Mouse (Mus musculus) forebrain, embryonic 16.5 days (tissue): ENCODE measurements around the gene Galk1. TPM values are rescaled to one million over a fixed set of nuclear protein-coding genes. Genes with fewer than 3 reads are reported as not detected.

Source experiments
- ATAC-seq: fragments of 200-750 bp; cut with Nextera tagmentation; 2 replicates; pipeline ENCODE4 v1.8.0; 2017; ENCODE audit warnings: mild to moderate bottlenecking, moderate library complexity
- H3K27ac ChIP-seq: fragments of 300-500 bp; sonication (generic); 2 replicates; pipeline ENCODE4 v1.5.1; 2014; ENCODE audit warnings: low read length, control low read depth
- H3K27me3 ChIP-seq: fragments of 300-500 bp; sonication (generic); replicated peaks from 2 replicates; pipeline ENCODE4 v1.6.1; 2014; ENCODE audit warnings: low read length; ENCODE audit not compliant: control insufficient read depth, insufficient read depth
- H3K36me3 ChIP-seq: fragments of 300-500 bp; sonication (generic); 2 replicates; pipeline ENCODE4 v1.6.1; 2014; ENCODE audit not compliant: control insufficient read depth, insufficient read depth
- H3K4me1 ChIP-seq: fragments of 300-500 bp; sonication (generic); replicated peaks from 2 replicates; pipeline ENCODE4 v1.6.1; 2014; ENCODE audit warnings: low read length; ENCODE audit not compliant: control insufficient read depth, insufficient read depth
- H3K4me2 ChIP-seq: fragments of 300-500 bp; sonication (generic); 2 replicates; pipeline ENCODE4 v1.6.1; 2014; ENCODE audit warnings: mild to moderate bottlenecking, low read length, control low read depth
- H3K4me3 ChIP-seq: fragments of 300-500 bp; sonication (generic); replicated peaks from 2 replicates; pipeline ENCODE4 v1.5.1; 2014; ENCODE audit warnings: mild to moderate bottlenecking, low read length, control low read depth
- H3K9ac ChIP-seq: fragments of 300-500 bp; sonication (generic); replicated peaks from 2 replicates; pipeline ENCODE4 v1.6.1; 2014; ENCODE audit warnings: low read depth, low read length, control low read depth
- H3K9me3 ChIP-seq: fragments of 300-500 bp; sonication (generic); 2 replicates; pipeline ENCODE4 v1.6.1; 2016; ENCODE audit warnings: low read length; ENCODE audit not compliant: control insufficient read depth
- WGBS: fragments of 180-500 bp; shearing (Covaris S2); extraction: QIAGEN DNeasy Blood & Tissue Kit; methylation state at CpG from one replicate; pipeline ENCODE4 v1.1.7; 2014; 5-methylcytosine and 5-hydroxymethylcytosine counted together
- polyA plus RNA-seq: library from polyadenylated mRNA; unstranded; fragments of >200 nt; fragmentation: Nextera tagmentation; extraction: Ambion mirVana; gene quantifications from 2 replicates; pipeline ENCODE4 v1.2.1, GENCODE M21; 2015

Gene Galk1
- 61.3 and 64.2 TPM in 2 replicates for polyA plus RNA-seq

DNA sequence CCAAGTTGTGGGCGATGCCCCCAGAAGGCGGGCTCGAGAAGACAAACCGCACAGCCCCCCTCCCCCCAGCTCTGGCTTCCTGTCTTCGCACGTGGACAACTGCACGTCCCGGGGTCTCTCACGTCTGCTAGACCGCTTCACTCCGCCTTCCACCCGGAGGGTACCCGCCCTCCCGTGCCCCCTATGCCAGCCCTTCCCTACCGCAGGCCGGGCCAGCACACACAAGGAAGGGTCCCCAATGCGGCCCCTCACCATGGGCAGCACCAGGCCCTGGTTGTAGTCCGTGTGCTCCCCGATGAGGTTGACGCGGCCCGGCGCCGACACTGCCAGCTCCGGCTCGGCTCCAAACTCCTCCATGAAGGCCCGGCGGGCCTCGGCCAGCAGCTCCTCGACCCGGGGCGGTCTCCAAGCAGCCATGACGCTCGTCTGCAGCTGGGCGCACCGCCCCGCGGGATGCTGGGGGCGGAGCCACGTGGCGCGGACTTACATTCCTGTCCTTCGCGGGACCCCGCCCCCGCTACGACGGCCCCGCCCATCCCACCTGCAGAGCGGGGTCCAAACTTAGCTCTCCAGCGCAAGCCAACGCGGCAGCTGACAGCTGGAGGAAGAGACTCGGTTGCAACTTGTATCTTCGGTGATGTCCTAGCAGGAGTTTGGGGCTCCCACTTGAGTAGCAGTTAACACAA lies at the start of gene Galk1:
TSS of gene Galk1 (minus strand) at position 458 of the 686 bp plus-strand sequence.
- H3K9me3 ChIP-seq, result no peaks in the 10 kb centered on the region
- H3K4me3 ChIP-seq, result peak within 1 kb of the TSS; percentile 70
- H3K4me2 ChIP-seq, result peak within 1 kb of the TSS; percentile 79
- peak within 1 kb of the TSS; percentile 78 for H3K9ac ChIP-seq
- H3K27ac ChIP-seq, result peak within 1 kb of the TSS; percentile 67
- under 1% methylated on average over 55 of the region's 55 CpGs for WGBS
- H3K4me1 ChIP-seq, result peaks cover 18% of the 10 kb centered on the region
- H3K36me3 ChIP-seq, result no peaks in the 10 kb centered on the region
- H3K27me3 ChIP-seq, result no peaks in the 10 kb centered on the region
- peak; percentile 83 for ATAC-seq

DNA sequence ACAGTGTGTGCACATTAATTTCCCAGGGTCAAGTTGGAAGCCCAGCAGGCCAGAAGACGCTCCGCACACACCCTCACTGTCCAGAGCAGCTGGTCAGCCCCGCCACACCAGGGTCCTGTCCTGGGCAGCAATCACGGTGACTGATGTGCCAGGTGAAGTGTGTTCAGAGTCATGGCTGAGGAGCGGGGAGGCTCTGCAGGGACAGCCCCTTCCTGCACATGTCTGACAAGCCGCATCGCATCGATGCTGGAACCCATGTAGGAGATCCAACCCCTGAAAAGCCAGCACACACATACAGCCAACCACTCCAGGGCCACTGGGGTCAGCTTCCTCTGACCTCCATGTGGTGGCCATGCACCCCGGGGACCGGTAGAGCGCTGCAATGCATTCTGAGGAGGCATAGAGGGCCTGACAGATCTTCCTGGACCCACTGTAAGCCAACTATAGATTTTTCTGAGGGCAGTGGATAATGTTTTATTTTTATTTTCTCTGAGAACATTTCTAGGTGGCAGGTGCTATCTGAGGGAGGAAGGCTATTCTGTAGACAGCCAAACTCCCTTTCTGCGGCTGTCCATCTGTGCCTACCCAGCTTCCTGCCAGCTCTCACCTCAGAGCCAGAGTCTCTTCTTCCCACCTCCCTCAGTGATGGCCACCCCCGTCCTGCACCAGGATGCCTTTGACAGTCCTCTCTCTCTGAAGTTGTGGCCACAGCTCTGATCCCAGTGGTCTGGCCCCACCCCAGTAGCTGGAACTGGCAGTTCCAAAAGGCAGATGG lies 49.3 kb upstream of the Galk1 start:
- no peaks in the 10 kb centered on the region for H3K9me3 ChIP-seq
- H3K4me2 ChIP-seq, result no peak overlapping the region
- no peaks in the 10 kb centered on the region; the same call in 1 of the 2 replicates for H3K4me1 ChIP-seq
- H3K4me3 ChIP-seq, result no peak overlapping the region
- no peaks in the 10 kb centered on the region for H3K27me3 ChIP-seq
- H3K36me3 ChIP-seq, result peaks cover 24% of the 10 kb centered on the region
- H3K9ac ChIP-seq, result no peak overlapping the region
- no peak overlapping the region for H3K27ac ChIP-seq
- WGBS, result 91% methylated on average over 13 of the region's 13 CpGs
- no peak for ATAC-seq

DNA sequence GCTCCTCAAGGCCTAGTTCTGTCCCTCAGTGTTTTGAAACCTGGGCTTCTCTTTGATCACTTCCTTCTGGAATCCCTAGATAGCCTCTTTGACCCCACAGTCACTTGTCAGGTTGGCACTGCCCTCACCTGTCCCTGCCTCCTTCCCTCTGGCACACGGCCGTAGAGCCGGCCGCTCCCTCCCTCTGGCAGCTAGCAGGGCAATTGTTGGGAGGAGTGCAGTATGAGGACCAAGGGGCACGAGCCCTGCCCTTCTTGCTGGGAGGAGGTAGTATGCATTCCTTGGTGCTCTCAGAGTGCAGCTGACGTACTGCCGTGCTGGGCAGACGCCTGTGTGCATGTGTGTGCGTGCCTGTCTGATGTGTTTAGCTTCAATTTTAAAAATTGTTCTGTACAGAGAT lies 48.1 kb upstream of the Galk1 start:
- H3K27ac ChIP-seq, result no peak overlapping the region
- peaks cover 24% of the 10 kb centered on the region for H3K36me3 ChIP-seq
- H3K4me2 ChIP-seq, result no peak overlapping the region
- ATAC-seq, result no peak
- H3K9ac ChIP-seq, result no peak overlapping the region
- H3K4me1 ChIP-seq, result no peaks in the 10 kb centered on the region; the same call in 1 of the 2 replicates
- no peaks in the 10 kb centered on the region for H3K9me3 ChIP-seq
- WGBS, result 89% methylated on average over 9 of the region's 9 CpGs
- H3K4me3 ChIP-seq, result no peak overlapping the region
- no peaks in the 10 kb centered on the region for H3K27me3 ChIP-seq

DNA sequence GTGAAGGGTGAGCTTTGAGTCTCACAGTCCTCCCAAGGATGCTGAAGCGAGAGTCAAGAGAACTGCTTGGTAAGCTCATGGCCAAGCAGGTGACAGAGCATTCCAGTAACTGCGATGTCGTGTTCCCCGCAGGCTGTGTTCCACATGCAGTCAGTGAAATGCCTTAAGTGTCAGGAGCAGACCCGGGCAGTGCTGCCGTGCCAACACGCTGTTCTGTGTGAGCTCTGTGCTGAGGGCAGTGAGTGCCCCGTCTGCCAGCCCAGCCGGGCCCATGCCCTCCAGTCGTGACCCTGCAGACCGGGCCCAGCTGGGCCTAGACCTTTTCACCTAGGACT lies 47.1 kb upstream of the Galk1 start:
- H3K27ac ChIP-seq, result no peak overlapping the region
- no peak for ATAC-seq
- no peak overlapping the region for H3K9ac ChIP-seq
- no peaks in the 10 kb centered on the region; the same call in 1 of the 2 replicates for H3K4me1 ChIP-seq
- H3K27me3 ChIP-seq, result no peaks in the 10 kb centered on the region
- WGBS, result 97% methylated on average over 11 of the region's 11 CpGs
- H3K9me3 ChIP-seq, result no peaks in the 10 kb centered on the region
- no peak overlapping the region for H3K4me2 ChIP-seq
- no peak overlapping the region for H3K4me3 ChIP-seq
- H3K36me3 ChIP-seq, result peaks cover 31% of the 10 kb centered on the region

DNA sequence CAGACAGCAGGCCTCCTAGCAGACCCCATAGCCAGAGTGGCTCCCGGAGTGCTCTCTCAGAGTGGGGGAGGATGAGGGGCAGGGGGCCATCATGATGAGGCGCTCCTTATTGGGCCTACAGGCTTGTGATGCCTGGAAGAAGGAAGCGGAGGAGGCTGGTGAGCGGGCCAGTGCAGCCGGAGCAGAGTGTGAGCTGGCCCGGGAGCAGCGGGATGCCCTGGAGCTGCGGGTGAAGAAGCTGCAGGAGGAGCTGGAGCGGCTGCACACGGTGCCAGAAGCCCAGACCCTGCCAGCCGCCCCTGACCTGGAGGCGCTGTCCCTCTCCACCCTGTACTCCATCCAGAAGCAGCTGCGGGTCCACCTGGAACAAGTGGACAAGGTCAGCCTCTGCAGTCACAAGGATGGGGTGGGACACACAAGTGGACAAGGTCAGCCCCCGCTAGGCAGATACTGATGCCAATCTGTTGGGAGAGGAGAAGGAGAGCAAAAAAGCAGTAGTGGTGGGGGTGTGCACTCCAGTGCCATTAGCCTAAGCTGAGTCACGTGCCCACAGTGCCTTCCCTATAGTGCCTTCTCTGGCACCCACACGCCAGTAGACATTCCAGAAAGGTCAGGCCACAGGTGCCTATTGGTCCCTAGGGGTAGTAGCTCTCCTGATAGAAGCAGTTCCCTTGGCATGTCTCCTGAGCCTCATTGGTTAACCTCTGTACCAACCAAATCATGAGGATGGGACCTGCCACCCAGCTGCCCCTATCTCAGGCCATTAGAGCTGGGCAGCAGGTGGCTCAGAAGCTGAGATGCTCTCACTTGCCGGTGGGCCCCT lies 46.6 kb upstream of the Galk1 start:
- H3K4me3 ChIP-seq, result no peak overlapping the region
- H3K27ac ChIP-seq, result no peak overlapping the region
- ATAC-seq, result no peak
- peaks cover 32% of the 10 kb centered on the region for H3K36me3 ChIP-seq
- no peak overlapping the region for H3K9ac ChIP-seq
- H3K4me1 ChIP-seq, result no peaks in the 10 kb centered on the region; the same call in 1 of the 2 replicates
- 90% methylated on average over 17 of the region's 17 CpGs for WGBS
- no peak overlapping the region for H3K4me2 ChIP-seq
- no peaks in the 10 kb centered on the region for H3K27me3 ChIP-seq
- no peaks in the 10 kb centered on the region for H3K9me3 ChIP-seq

DNA sequence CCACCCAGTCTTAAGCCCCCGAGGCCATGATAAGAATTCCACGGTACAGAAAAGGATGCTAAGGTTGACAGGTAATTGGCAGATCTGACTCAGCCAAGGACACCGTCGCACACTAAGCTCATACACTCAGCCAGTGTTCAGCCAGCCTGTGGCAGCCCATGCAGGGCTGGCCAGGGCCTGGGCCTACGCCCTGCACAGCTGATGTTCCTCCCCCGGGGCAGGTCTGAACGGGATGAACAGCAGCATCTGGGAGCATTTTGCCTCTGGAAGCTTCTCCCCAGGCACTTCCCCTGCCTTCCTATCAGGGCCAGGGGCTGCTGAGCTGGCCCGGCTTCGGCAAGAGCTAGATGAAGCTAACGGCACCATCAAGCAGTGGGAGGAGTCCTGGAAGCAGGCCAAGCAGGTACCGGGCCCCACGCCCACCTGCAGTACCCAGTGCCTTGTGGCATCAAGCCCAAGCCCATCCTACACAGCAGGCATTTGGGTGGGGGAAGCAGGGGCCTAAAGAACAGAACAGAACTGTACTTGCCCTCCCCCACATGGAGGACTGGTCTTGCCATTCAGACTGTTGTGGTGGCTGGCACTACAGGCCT lies 45.6 kb upstream of the Galk1 start:
- Histone ChIP-seq H3K4me2 (no peak overlapping the region), H3K9ac (no peak overlapping the region), H3K27ac (no peak overlapping the region), H3K4me1 (no peaks in the 10 kb centered on the region), H3K36me3 (peaks cover 38% of the 10 kb centered on the region), H3K27me3 (no peaks in the 10 kb centered on the region), H3K9me3 (no peaks in the 10 kb centered on the region), H3K4me3 (no peak overlapping the region)
- ATAC-seq, result no peak
- 69% methylated on average over 12 of the region's 12 CpGs for WGBS

DNA sequence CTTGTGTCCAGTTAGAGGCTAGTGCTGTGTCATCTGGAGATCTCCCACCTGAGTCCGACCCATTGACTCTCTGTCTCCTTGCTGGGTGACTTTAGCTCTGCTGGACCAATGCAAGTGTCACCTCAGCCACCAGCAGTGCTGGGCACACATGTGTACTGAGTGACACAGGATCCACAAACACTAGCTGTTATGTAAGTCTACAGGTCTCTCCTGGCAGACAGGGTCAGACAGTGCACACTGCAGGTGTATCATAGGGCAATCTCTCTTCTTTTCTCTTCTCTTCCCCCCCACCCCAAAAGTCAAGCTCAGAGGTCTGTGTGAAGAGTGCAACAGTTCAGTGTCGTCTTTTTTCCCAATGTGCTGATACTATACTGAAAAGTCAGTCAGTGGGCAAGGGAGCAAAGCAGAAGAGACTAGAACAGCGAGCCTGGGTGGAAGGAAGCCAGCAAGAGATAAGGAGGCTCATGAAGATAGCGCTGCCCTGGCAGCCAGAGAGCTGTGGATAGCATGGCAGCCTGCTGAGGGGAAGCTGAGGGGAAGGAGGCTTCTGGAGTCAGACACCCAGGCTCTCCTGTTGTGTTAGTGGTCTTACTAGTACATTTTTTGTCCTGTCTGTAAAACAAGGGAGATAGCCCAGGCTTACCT lies 44.8 kb upstream of the Galk1 start:
- Histone ChIP-seq H3K27ac (no peak overlapping the region), H3K4me3 (no peak overlapping the region), H3K9me3 (no peaks in the 10 kb centered on the region), H3K4me1 (no peaks in the 10 kb centered on the region), H3K27me3 (no peaks in the 10 kb centered on the region), H3K9ac (no peak overlapping the region), H3K4me2 (no peak overlapping the region), H3K36me3 (peaks cover 38% of the 10 kb centered on the region)
- no peak for ATAC-seq
- 88% methylated on average over 4 of the region's 4 CpGs for WGBS

DNA sequence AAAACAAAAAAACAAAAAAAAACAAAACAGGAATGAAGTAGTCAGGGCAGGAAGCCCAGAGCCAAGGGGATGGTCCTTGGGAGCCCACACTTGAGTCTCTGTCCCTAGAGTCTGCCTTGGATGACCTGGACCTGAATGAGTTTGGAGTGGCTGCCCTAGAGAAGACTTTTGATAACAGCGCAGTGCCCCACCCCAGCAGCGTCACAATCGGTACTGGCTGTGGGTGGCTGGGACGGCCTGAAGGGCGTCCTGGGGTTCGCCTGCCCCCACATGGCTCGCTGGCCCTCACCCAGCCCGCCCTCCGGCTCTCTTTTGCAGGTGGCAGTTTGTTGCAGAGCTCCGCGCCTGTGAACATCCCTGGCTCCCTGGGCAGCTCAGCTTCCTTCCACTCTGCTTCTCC lies 43.4 kb upstream of the Galk1 start:
- H3K4me3 ChIP-seq, result no peak overlapping the region
- no peak for ATAC-seq
- H3K27me3 ChIP-seq, result no peaks in the 10 kb centered on the region
- WGBS, result 94% methylated on average over 11 of the region's 11 CpGs
- no peak overlapping the region for H3K4me2 ChIP-seq
- no peak overlapping the region for H3K27ac ChIP-seq
- H3K9me3 ChIP-seq, result no peaks in the 10 kb centered on the region
- H3K9ac ChIP-seq, result no peak overlapping the region
- no peaks in the 10 kb centered on the region for H3K4me1 ChIP-seq
- H3K36me3 ChIP-seq, result peaks cover 38% of the 10 kb centered on the region
